Mouse (Mus musculus): ENCODE data around the gene Bdnf.

GRCm38 (mm10) chr2:109678454-109678853 is 4.0 kb downstream of the Bdnf start:
- TF ChIP-seq CTCF (IDR thresholded peaks at IDR 0.05; ENCODE audit: low read depth) (no peak), EP300 (optimal IDR thresholded peaks at IDR 0.05) (no peak)
